Mouse (Mus musculus): Measurements from ENCODE around the gene Ak4.

DNA sequence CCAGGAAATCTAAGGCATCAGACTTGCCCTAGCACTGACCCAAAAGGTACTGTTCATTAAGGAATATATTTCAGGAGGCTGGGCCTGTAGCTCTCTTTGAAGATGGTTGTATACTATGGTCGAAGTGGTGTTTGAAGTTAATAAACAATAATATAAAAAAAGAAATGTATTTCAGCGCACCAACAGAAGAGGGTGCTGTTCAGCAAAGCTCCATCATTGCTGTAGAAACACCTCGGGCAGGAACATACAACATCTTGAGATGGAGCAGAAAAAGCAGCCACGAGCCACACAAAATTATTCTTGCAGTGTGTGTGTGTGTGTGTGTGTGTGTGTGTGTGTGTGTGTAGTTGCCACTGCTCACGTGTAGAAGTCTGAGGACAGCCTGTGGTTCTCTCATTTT lies 51.5 kb downstream of the Ak4 start:
- TF ChIP-seq EP300 (IDR thresholded peaks at IDR 0.05) (no peak), CTCF (IDR thresholded peaks at IDR 0.05) (peak; percentile 66)
